ENCODE assay signal across 16 mouse cellular contexts in the genomic region with DNA sequence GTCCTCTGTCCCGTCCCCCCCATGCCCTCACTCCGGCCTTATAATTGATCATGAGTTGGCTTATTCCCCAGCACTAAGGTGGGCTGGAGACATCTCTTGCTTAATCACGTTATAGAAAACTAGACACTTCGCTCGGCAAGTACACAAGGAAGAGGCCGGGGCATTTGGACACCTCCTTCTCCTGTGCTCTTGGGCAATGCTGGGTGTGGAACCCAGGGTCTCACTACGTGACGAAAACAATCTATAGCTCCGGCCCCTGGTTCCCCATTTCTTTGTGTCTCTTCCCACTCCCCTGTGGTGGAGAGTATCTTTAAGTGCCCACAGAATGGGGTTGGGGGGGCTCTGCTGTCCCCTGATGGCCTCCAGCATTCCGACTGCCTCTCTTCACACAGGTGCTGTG.
"Had no signal": no experiment of that assay in that cellular context is flagged by ENCODE, and none has a peak within 500 bp of the region (broad histone marks: within the 10 kb centered on the region; RNA-seq: fewer than 3 reads in every experiment).

No protein-coding gene starts in this region.

- H3K27me3 ChIP-seq: liver, embryonic 15.5 days; lung, embryonic 15.5 days; midbrain, embryonic 15.5 days; neural tube, embryonic 12.5 days; stomach, embryonic 15.5 days had no signal

- H3K4me1 ChIP-seq: lung, embryonic 15.5 days; midbrain, embryonic 10.5 days; midbrain, embryonic 12.5 days; midbrain, embryonic 15.5 days; neural tube, embryonic 12.5 days; stomach, embryonic 15.5 days had no signal

- H3K9ac ChIP-seq: liver, embryonic 15.5 days; liver, postnatal 0 days; lung, embryonic 15.5 days; midbrain, embryonic 12.5 days; midbrain, embryonic 15.5 days; neural tube, embryonic 12.5 days; stomach, embryonic 15.5 days had no signal

- H3K4me2 ChIP-seq: liver, embryonic 15.5 days; lung, embryonic 15.5 days; midbrain, embryonic 12.5 days; midbrain, embryonic 15.5 days; neural tube, embryonic 12.5 days; stomach, embryonic 15.5 days had no signal

- DNase-seq: liver, postnatal 0 days; lung, adult 2 months; lung, postnatal 4 days; right cerebral cortex, postnatal 14 days; thymus, adult 18-20 months; thymus, postnatal 14 days; thymus, postnatal 36 days had no signal

- H3K4me3 ChIP-seq: liver, embryonic 15.5 days; lung, embryonic 15.5 days; midbrain, embryonic 10.5 days; midbrain, embryonic 12.5 days; midbrain, embryonic 15.5 days; neural tube, embryonic 12.5 days; stomach, embryonic 15.5 days had no signal

- ATAC-seq: liver, postnatal 0 days; lung, postnatal 0 days; midbrain, embryonic 15.5 days had no signal

- H3K9me3 ChIP-seq: liver, embryonic 15.5 days; lung, embryonic 15.5 days; midbrain, embryonic 10.5 days; midbrain, embryonic 12.5 days; midbrain, embryonic 15.5 days; neural tube, embryonic 12.5 days; stomach, embryonic 15.5 days had no signal

- H3K27ac ChIP-seq: liver, embryonic 15.5 days; lung, embryonic 15.5 days; midbrain, embryonic 10.5 days; midbrain, embryonic 12.5 days; midbrain, embryonic 15.5 days; neural tube, embryonic 12.5 days; stomach, embryonic 15.5 days; stomach, postnatal 0 days had no signal

- H3K36me3 ChIP-seq: liver, embryonic 15.5 days; lung, embryonic 15.5 days; midbrain, embryonic 10.5 days; midbrain, embryonic 12.5 days; midbrain, embryonic 15.5 days; neural tube, embryonic 12.5 days; stomach, embryonic 15.5 days had no signal
